Mouse (Mus musculus) lung, adult 2 months (tissue): ENCODE results near the gene Lalba.

Experiments
- CTCF ChIP-seq: fragments of 200-500 bp; IDR thresholded peaks from 2 replicates; pipeline ENCODE4 v1.5.1; 2011; ENCODE audit warnings: mild to moderate bottlenecking, low read length, control low read depth; ENCODE audit not compliant: insufficient read depth
- POLR2A ChIP-seq: fragments of 200-500 bp; IDR thresholded peaks from 2 replicates; pipeline ENCODE4 v1.6.1; 2011; ENCODE audit warnings: low read depth, mild to moderate bottlenecking, control low read depth, low read length, borderline replicate concordance; ENCODE audit errors: extremely low read depth

DNA sequence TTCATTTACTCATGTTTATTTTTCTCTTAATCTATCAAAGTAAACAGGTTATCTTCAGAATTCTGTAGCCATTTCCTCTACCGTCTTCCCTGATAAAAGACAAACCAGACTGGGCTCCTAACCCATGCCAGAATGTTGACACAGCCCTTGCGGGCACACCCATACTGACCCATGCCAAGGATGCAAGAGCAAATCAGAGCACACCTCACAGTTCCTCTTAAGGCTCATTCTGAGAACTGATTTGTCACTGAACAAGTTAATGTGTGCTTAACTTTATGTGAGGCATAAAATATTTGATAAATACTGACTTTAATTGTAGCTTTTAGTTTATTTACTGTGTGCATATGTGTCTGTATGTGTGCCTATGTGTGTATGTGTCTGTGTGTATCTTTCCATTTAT lies 8.8 kb upstream of the Lalba start:
- TF ChIP-seq CTCF (no peak), POLR2A (no peak)
